Mouse (Mus musculus): ENCODE data around the gene Adamts9. TPM values are rescaled to one million over a fixed set of nuclear protein-coding genes. Genes with fewer than 3 reads are reported as not detected.

The Adamts9 gene
- total and polyA plus RNA-seq, 3 experiments: not detected

DNA sequence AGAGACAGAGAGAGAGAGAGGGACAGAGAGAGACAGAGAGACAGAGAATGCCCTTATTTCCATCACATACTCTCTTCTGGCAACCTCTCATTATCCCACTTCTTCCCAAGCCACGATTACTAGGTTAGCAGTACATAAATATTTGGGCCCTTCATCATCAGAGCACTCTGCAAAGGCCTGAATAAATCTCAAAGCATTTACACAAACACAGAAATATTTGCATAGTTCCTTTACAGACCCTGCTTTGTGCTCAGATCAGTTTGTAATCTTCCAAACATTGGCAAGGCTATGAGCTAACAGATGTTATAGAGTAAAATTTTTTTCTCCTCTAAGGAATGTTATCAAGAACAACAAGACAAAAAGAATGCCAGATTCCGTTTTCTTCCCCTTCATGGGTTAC, 38.8 kb downstream of the Adamts9 start:
- Histone ChIP-seq H3K27me3 (replicated peaks) (no peaks in the 10 kb centered on the region), H3K79me2 (replicated peaks; ENCODE audit: control insufficient read depth, extremely low read depth, insufficient read depth, poor library complexity, severe bottlenecking) (no peaks in the 10 kb centered on the region), H3K9ac (ENCODE audit: insufficient read depth, low read depth) (no peak overlapping the region), H3K4me1 (ENCODE audit: control insufficient read depth in 1 of 2, insufficient read depth in 2 of 2) (no peaks in the 10 kb centered on the region), H3K9me3 (replicated peaks; ENCODE audit: low read length) (peaks cover 74% of the 10 kb centered on the region), H3K27ac (ENCODE audit: insufficient read depth, low read depth) (no peak overlapping the region), H3K36me3 (replicated peaks in 1 of 2; ENCODE audit: control insufficient read depth in 1 of 2, insufficient read depth in 1 of 2, low read length in 1 of 2) (no peaks in the 10 kb centered on the region), H3K4me2 (ENCODE audit: insufficient read depth, low read depth, poor library complexity, severe bottlenecking) (no peak overlapping the region), H3K4me3 (replicated peaks in 1 of 3; ENCODE audit: low read depth in 2 of 3, low read length in 2 of 3, poor library complexity in 1 of 3) (no peak overlapping the region)
- no peak for DNase-seq (ENCODE audit: extremely low read depth)
- TF ChIP-seq CTCF (conservative IDR thresholded peaks at IDR 0.05 in 1 of 2, IDR thresholded peaks at IDR 0.05 in 1 of 2; ENCODE audit: low read depth in 2 of 2, low read length in 2 of 2): no peak
- TF ChIP-seq MAFK (IDR thresholded peaks at IDR 0.05; ENCODE audit: insufficient replicate concordance, low read length): no peak
- TF ChIP-seq MAX (IDR thresholded peaks at IDR 0.05; ENCODE audit: low read length): no peak
- no peak for TF ChIP-seq UBTF (IDR thresholded peaks at IDR 0.05; ENCODE audit: low read depth, low read length)
- in situ Hi-C loops (cut with MboI; ENCODE audit: low pct_ligation_motif_present, low pct_unique_long_range_greater_than_20kb, low sequenced_read_pairs) (no loop called here), dilution Hi-C loops (cut with MboI; ENCODE audit: extremely low pct_ligation_motif_present, extremely low pct_unique_long_range_greater_than_20kb, low sequenced_read_pairs) (no loop called here)

DNA sequence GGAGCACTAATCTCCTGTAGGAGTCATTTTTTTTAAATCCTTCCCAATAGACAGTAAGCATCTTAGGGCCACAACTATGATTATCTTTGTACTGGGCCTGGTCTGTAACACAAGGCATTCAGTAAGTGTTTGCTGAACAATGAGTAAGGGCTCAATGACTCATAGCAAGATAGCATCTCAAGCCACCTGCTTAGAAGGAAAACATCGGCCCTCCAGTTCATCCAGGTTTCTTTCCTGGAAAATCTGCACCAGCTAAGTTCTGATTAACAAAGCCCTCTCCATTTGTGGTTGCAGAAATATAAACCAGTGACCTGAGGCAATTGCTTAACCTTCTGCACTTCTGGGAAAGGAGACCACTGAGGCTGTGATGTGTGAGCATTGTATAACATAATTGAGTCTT, 39.3 kb downstream of the Adamts9 start:
- H3K36me3 ChIP-seq (replicated peaks in 1 of 2; ENCODE audit: control insufficient read depth in 1 of 2, insufficient read depth in 1 of 2, low read length in 1 of 2): no peaks in the 10 kb centered on the region
- no peak for DNase-seq (ENCODE audit: extremely low read depth)
- dilution Hi-C loops (cut with MboI; ENCODE audit: extremely low pct_ligation_motif_present, extremely low pct_unique_long_range_greater_than_20kb, low sequenced_read_pairs): no loop called here

GRCm38 (mm10) chr6:92891535-92891934, 51.8 kb downstream of the Adamts9 start:
- in situ Hi-C loops (cut with MboI; ENCODE audit: low pct_ligation_motif_present, low pct_unique_long_range_greater_than_20kb, low sequenced_read_pairs): no loop called here
- Histone ChIP-seq H3K4me3 (replicated peaks in 1 of 3; ENCODE audit: low read depth in 2 of 3, low read length in 2 of 3, poor library complexity in 1 of 3) (no peak overlapping the region), H3K4me1 (ENCODE audit: control insufficient read depth in 1 of 2, insufficient read depth in 2 of 2) (no peaks in the 10 kb centered on the region), H3K9ac (ENCODE audit: insufficient read depth, low read depth) (no peak overlapping the region), H3K4me2 (ENCODE audit: insufficient read depth, low read depth, poor library complexity, severe bottlenecking) (no peak overlapping the region), H3K9me3 (replicated peaks; ENCODE audit: low read length) (peaks cover 71% of the 10 kb centered on the region), H3K27ac (ENCODE audit: insufficient read depth, low read depth) (no peak overlapping the region), H3K79me2 (replicated peaks; ENCODE audit: control insufficient read depth, extremely low read depth, insufficient read depth, poor library complexity, severe bottlenecking) (no peaks in the 10 kb centered on the region), H3K36me3 (replicated peaks in 1 of 2; ENCODE audit: control insufficient read depth in 1 of 2, insufficient read depth in 1 of 2, low read length in 1 of 2) (no peaks in the 10 kb centered on the region), H3K27me3 (replicated peaks) (no peaks in the 10 kb centered on the region)
- TF ChIP-seq POLR2A (IDR thresholded peaks at IDR 0.05; ENCODE audit: low read depth, low read length) (no peak), ETS1 (conservative IDR thresholded peaks at IDR 0.05; ENCODE audit: low read depth, low read length) (no peak), MYC (IDR thresholded peaks at IDR 0.05; ENCODE audit: low read depth, low read length) (no peak), ZKSCAN1 (IDR thresholded peaks at IDR 0.05; ENCODE audit: borderline replicate concordance, low read depth, low read length) (no peak), IRF4 (IDR thresholded peaks at IDR 0.05; ENCODE audit: low read depth, low read length) (no peak), SIN3A (IDR thresholded peaks at IDR 0.05; ENCODE audit: low read length) (no peak), EP300 (IDR thresholded peaks at IDR 0.05; ENCODE audit: low read length) (no peak), MAZ (IDR thresholded peaks at IDR 0.05; ENCODE audit: low read depth, low read length) (no peak), MEF2A (IDR thresholded peaks at IDR 0.05; ENCODE audit: borderline replicate concordance, low read depth, low read length) (no peak), MXI1 (IDR thresholded peaks at IDR 0.05; ENCODE audit: low read depth, low read length) (no peak), CHD2 (IDR thresholded peaks at IDR 0.05; ENCODE audit: low read length) (no peak), POLR2AphosphoS2 (IDR thresholded peaks at IDR 0.05; ENCODE audit: low read depth, low read length) (no peak), ZNF384 (IDR thresholded peaks at IDR 0.05; ENCODE audit: low read depth, low read length) (no peak), ZMIZ1 (IDR thresholded peaks at IDR 0.05; ENCODE audit: low read depth, low read length) (no peak)
- no peak for DNase-seq (ENCODE audit: extremely low read depth)
- dilution Hi-C loops (cut with MboI; ENCODE audit: extremely low pct_ligation_motif_present, extremely low pct_unique_long_range_greater_than_20kb, low sequenced_read_pairs): no loop called here

More for the DNA sequence above, 39.3 kb downstream of the Adamts9 start:
- no peak overlapping the region for H3K4me2 ChIP-seq (ENCODE audit: insufficient read depth, low read depth, poor library complexity, severe bottlenecking)
- no peaks in the 10 kb centered on the region for H3K79me2 ChIP-seq (replicated peaks; ENCODE audit: control insufficient read depth, extremely low read depth, insufficient read depth, poor library complexity, severe bottlenecking)
- TF ChIP-seq ZMIZ1 (IDR thresholded peaks at IDR 0.05; ENCODE audit: low read depth, low read length) (no peak), ZNF384 (IDR thresholded peaks at IDR 0.05; ENCODE audit: low read depth, low read length) (no peak), KAT2A (IDR thresholded peaks at IDR 0.05; ENCODE audit: insufficient replicate concordance, low read length) (no peak), NELFE (IDR thresholded peaks at IDR 0.05; ENCODE audit: low read depth, low read length) (no peak), GABPA (IDR thresholded peaks at IDR 0.05; ENCODE audit: insufficient replicate concordance, low read depth, low read length) (no peak), RAD21 (IDR thresholded peaks at IDR 0.05; ENCODE audit: low read depth, low read length) (no peak), POLR2AphosphoS2 (IDR thresholded peaks at IDR 0.05; ENCODE audit: low read depth, low read length) (no peak), CTCF (conservative IDR thresholded peaks at IDR 0.05 in 1 of 2, IDR thresholded peaks at IDR 0.05 in 1 of 2; ENCODE audit: low read depth in 2 of 2, low read length in 2 of 2) (no peak), USF1 (IDR thresholded peaks at IDR 0.05; ENCODE audit: low read depth, low read length) (no peak)
- peaks cover 74% of the 10 kb centered on the region for H3K9me3 ChIP-seq (replicated peaks; ENCODE audit: low read length)
- no peaks in the 10 kb centered on the region for H3K27me3 ChIP-seq (replicated peaks)
- no peak overlapping the region for H3K9ac ChIP-seq (ENCODE audit: insufficient read depth, low read depth)
- in situ Hi-C loops (cut with MboI; ENCODE audit: low pct_ligation_motif_present, low pct_unique_long_range_greater_than_20kb, low sequenced_read_pairs): no loop called here
- H3K4me3 ChIP-seq (replicated peaks in 1 of 3; ENCODE audit: low read depth in 2 of 3, low read length in 2 of 3, poor library complexity in 1 of 3): no peak overlapping the region
- H3K4me1 ChIP-seq (ENCODE audit: control insufficient read depth in 1 of 2, insufficient read depth in 2 of 2): no peaks in the 10 kb centered on the region
- no peak overlapping the region for H3K27ac ChIP-seq (ENCODE audit: insufficient read depth, low read depth)
